Mouse (Mus musculus) stomach, postnatal 0 days (tissue): ENCODE data around the gene Sstr5. TPM values are rescaled to one million over a fixed set of nuclear protein-coding genes. Genes with fewer than 3 reads are reported as not detected.

Experiments used
- ATAC-seq: fragments of 200-750 bp; cut with Nextera tagmentation; 2 replicates; pipeline ENCODE4 v1.8.0; 2017; ENCODE audit not compliant: low FRiP score, low TSS enrichment
- DNase-seq: peaks from one replicate; pipeline ENCODE4 v3.0.0-alpha.2; 2016; ENCODE audit warnings: low spot score
- H3K27ac ChIP-seq: fragments of 300-500 bp; sonication (generic); replicated peaks from 2 replicates; pipeline ENCODE4 v1.5.1; 2014; ENCODE audit warnings: mild to moderate bottlenecking, control low read depth
- H3K27me3 ChIP-seq: fragments of 300-500 bp; sonication (generic); 2 replicates; pipeline ENCODE4 v1.6.1; 2014; ENCODE audit warnings: low read length; ENCODE audit not compliant: control insufficient read depth, insufficient read depth
- H3K36me3 ChIP-seq: fragments of 300-500 bp; sonication (generic); 2 replicates; pipeline ENCODE4 v1.6.1; 2014; ENCODE audit warnings: low read length, mixed read lengths; ENCODE audit not compliant: control insufficient read depth, insufficient read depth
- H3K4me1 ChIP-seq: fragments of 300-500 bp; sonication (generic); replicated peaks from 2 replicates; pipeline ENCODE4 v1.6.1; 2014; ENCODE audit warnings: antibody characterized with exemption; ENCODE audit not compliant: control insufficient read depth, insufficient read depth
- H3K4me2 ChIP-seq: fragments of 300-500 bp; sonication (generic); replicated peaks from 2 replicates; pipeline ENCODE4 v1.6.1; 2014; ENCODE audit warnings: low read depth, mild to moderate bottlenecking, control low read depth, moderate library complexity
- H3K4me3 ChIP-seq: fragments of 300-500 bp; sonication (generic); 2 replicates; pipeline ENCODE4 v1.5.1; 2014; ENCODE audit warnings: low read depth, low read length, control low read depth
- H3K9ac ChIP-seq: fragments of 300-500 bp; sonication (generic); 2 replicates; pipeline ENCODE4 v1.6.1; 2014; ENCODE audit warnings: mild to moderate bottlenecking, low read length, control low read depth, mixed read lengths
- H3K9me3 ChIP-seq: fragments of 300-500 bp; sonication (generic); 2 replicates; pipeline ENCODE4 v1.6.1; 2016; ENCODE audit warnings: low read length; ENCODE audit not compliant: control insufficient read depth
- CTCF ChIP-seq: IDR thresholded peaks from 2 replicates; pipeline ENCODE4 v1.5.1; 2016; ENCODE audit warnings: antibody characterized with exemption, low read depth, mild to moderate bottlenecking, moderate library complexity
- EP300 ChIP-seq: optimal IDR thresholded peaks from 2 replicates; pipeline ENCODE3; 2016; ENCODE audit warnings: antibody characterized with exemption
- WGBS: fragments of 180-500 bp; shearing (Covaris S2); extraction: QIAGEN DNeasy Blood & Tissue Kit; methylation state at CpG from one replicate; pipeline ENCODE4 v1.1.7; 2014; 5-methylcytosine and 5-hydroxymethylcytosine counted together
- polyA plus RNA-seq: library from polyadenylated mRNA; unstranded; fragments of >200 nt; fragmentation: Nextera tagmentation; extraction: Ambion mirVana; gene quantifications from 2 replicates; pipeline ENCODE4 v1.2.1, GENCODE M21; 2015

Sstr5 gene
- polyA plus RNA-seq, result 0.06 and 0.16 TPM in 2 replicates

- Histone ChIP-seq H3K4me3 (no peak within 1 kb of the TSS), H3K4me2 (peak within 1 kb of the TSS; percentile 31), H3K36me3 (no peaks in the 10 kb centered on the region), H3K9me3 (no peaks in the 10 kb centered on the region), H3K9ac (no peak within 1 kb of the TSS; the same call in 1 of the 2 replicates), H3K4me1 (0 out of 2 replicates have a peak, but pooled peaks cover 3% of the 10 kb centered on the region), H3K27me3 (peaks cover 7% of the 10 kb centered on the region; the same call in 1 of the 2 replicates), H3K27ac (no peak within 1 kb of the TSS)
- peak; percentile 67 for DNase-seq
- TF ChIP-seq EP300, result no peak
- no peak for TF ChIP-seq CTCF
- under 1% methylated on average over 21 of the region's 28 CpGs for WGBS
- no peak for ATAC-seq
Observed at GRCm38 (mm10) chr17:25497013-25497412, at the start of gene Sstr5. Gene Sstr5 (minus strand): TSS chr17:25497288.

- no peak for TF ChIP-seq EP300
- TF ChIP-seq CTCF, result no peak
- 76% methylated on average over 4 of the region's 4 CpGs for WGBS
Observed at GRCm38 (mm10) chr17:25541768-25542167, 44.7 kb upstream of the Sstr5 start.

GRCm38 (mm10) chr17:25540731-25541130 is 43.6 kb upstream of the Sstr5 start:
- DNase-seq (no peak), ATAC-seq (no peak)
- Histone ChIP-seq H3K4me1 (no peaks in the 10 kb centered on the region), H3K9me3 (no peaks in the 10 kb centered on the region), H3K36me3 (no peaks in the 10 kb centered on the region), H3K27me3 (no peaks in the 10 kb centered on the region), H3K4me3 (no peak overlapping the region), H3K27ac (no peak overlapping the region), H3K9ac (no peak overlapping the region), H3K4me2 (no peak overlapping the region)
- WGBS, result 44% methylated on average over 5 of the region's 5 CpGs
- TF ChIP-seq CTCF (no peak), EP300 (no peak)

More at GRCm38 (mm10) chr17:25541768-25542167, 44.7 kb upstream of the Sstr5 start:
- no peak overlapping the region for H3K9ac ChIP-seq
- ATAC-seq (no peak), DNase-seq (no peak)
- H3K4me2 ChIP-seq, result no peak overlapping the region
- H3K4me3 ChIP-seq, result no peak overlapping the region
- H3K4me1 ChIP-seq, result no peaks in the 10 kb centered on the region
- no peak overlapping the region for H3K27ac ChIP-seq
- H3K9me3 ChIP-seq, result no peaks in the 10 kb centered on the region
- H3K27me3 ChIP-seq, result no peaks in the 10 kb centered on the region
- H3K36me3 ChIP-seq, result no peaks in the 10 kb centered on the region

- no peak overlapping the region for H3K4me3 ChIP-seq
- H3K27ac ChIP-seq, result 0 out of 2 replicates have a peak overlapping the region, but pooled peaks have one; percentile 13
- peak overlapping the region; percentile 25; the same call in 1 of the 2 replicates for H3K4me2 ChIP-seq
- H3K27me3 ChIP-seq, result no peaks in the 10 kb centered on the region
- H3K4me1 ChIP-seq, result no peaks in the 10 kb centered on the region
- no peaks in the 10 kb centered on the region for H3K36me3 ChIP-seq
- no peaks in the 10 kb centered on the region for H3K9me3 ChIP-seq
- no peak overlapping the region for H3K9ac ChIP-seq
- 26% methylated on average over 27 of the region's 27 CpGs for WGBS
- DNase-seq, result peak; percentile 42
- no peak for TF ChIP-seq EP300
- TF ChIP-seq CTCF, result no peak
- ATAC-seq, result peak; percentile 34; the same call in 1 of the 2 replicates
Observed at GRCm38 (mm10) chr17:25538945-25539875, 42.1 kb upstream of the Sstr5 start.

- Histone ChIP-seq H3K27ac (no peak overlapping the region), H3K27me3 (no peaks in the 10 kb centered on the region), H3K4me1 (no peaks in the 10 kb centered on the region), H3K9ac (no peak overlapping the region), H3K4me2 (no peak overlapping the region), H3K9me3 (no peaks in the 10 kb centered on the region), H3K36me3 (no peaks in the 10 kb centered on the region), H3K4me3 (no peak overlapping the region)
- no peak for ATAC-seq
- 52% methylated on average over 8 of the region's 8 CpGs for WGBS
- DNase-seq, result no peak
- TF ChIP-seq EP300, result no peak
- TF ChIP-seq CTCF, result no peak
Observed at GRCm38 (mm10) chr17:25530357-25531022, 33.4 kb upstream of the Sstr5 start.
